Mouse (Mus musculus) liver, postnatal 0 days (tissue): Measurements from ENCODE around the gene Cdc14a.

ENCODE experiments used
- CTCF ChIP-seq: sonication (generic); IDR thresholded peaks from 2 replicates; pipeline ENCODE4 v1.5.1; 2016; ENCODE audit warnings: antibody characterized with exemption, low read depth
- EP300 ChIP-seq: IDR thresholded peaks from 2 replicates; pipeline ENCODE4 v1.6.1; 2016; ENCODE audit warnings: antibody characterized with exemption, low read depth, mild to moderate bottlenecking

GRCm38 (mm10) chr3:116397341-116397740, 26.5 kb downstream of the Cdc14a start:
- TF ChIP-seq CTCF (no peak), EP300 (no peak)
